Mouse (Mus musculus): ENCODE measurements around the gene Chad.

Chad gene

GRCm38 (mm10) chr11:94567326-94567725 lies 2.5 kb downstream of the Chad start:
- no peak for DNase-seq

GRCm38 (mm10) chr11:94570612-94571011 lies 5.8 kb downstream of the Chad start:
- peak; percentile 82 for DNase-seq

- DNase-seq = no peak
Observed at GRCm38 (mm10) chr11:94571850-94572249, 7.0 kb downstream of the Chad start.

- DNase-seq = no peak
Observed at GRCm38 (mm10) chr11:94574560-94574959, 9.7 kb downstream of the Chad start.

- DNase-seq = no peak
Observed at GRCm38 (mm10) chr11:94575036-94575435, 10.2 kb downstream of the Chad start.

GRCm38 (mm10) chr11:94576361-94576760 lies 11.5 kb downstream of the Chad start:
- DNase-seq = no peak

- no peak for DNase-seq
Observed at GRCm38 (mm10) chr11:94580111-94580740, 15.4 kb downstream of the Chad start.

GRCm38 (mm10) chr11:94585091-94585490 lies 20.2 kb downstream of the Chad start:
- DNase-seq = no peak

GRCm38 (mm10) chr11:94587511-94587910 lies 22.7 kb downstream of the Chad start:
- DNase-seq = no peak

- peak; percentile 55 for DNase-seq
Observed at GRCm38 (mm10) chr11:94596311-94596852, 31.5 kb downstream of the Chad start.

GRCm38 (mm10) chr11:94597319-94597718 lies 32.5 kb downstream of the Chad start:
- DNase-seq = no peak

- DNase-seq = no peak
Observed at GRCm38 (mm10) chr11:94598437-94599120, 33.7 kb downstream of the Chad start.

GRCm38 (mm10) chr11:94600447-94600846 lies 35.6 kb downstream of the Chad start:
- no peak for DNase-seq

GRCm38 (mm10) chr11:94601321-94602281 lies 36.8 kb downstream of the Chad start, which contains the start of gene Acsf2:
Gene Acsf2, minus strand, starts transcription at chr11:94601871.
- DNase-seq = peak; percentile 77

- DNase-seq = no peak
Observed at GRCm38 (mm10) chr11:94602356-94602955, 37.6 kb downstream of the Chad start.

- no peak for DNase-seq
Observed at GRCm38 (mm10) chr11:94610744-94611740, 46.2 kb downstream of the Chad start.

GRCm38 (mm10) chr11:94614603-94615002 lies 49.8 kb downstream of the Chad start:
- no peak for DNase-seq

- DNase-seq = no peak
Observed at GRCm38 (mm10) chr11:94615494-94615893, 50.6 kb downstream of the Chad start.

- DNase-seq = no peak
Observed at GRCm38 (mm10) chr11:94617646-94618045, 52.8 kb downstream of the Chad start.
